Mouse (Mus musculus): Measurements from ENCODE around the gene Gna14.

Gene Gna14

GRCm38 (mm10) chr19:16593256-16593974, 157.9 kb downstream of the Gna14 start:
- in situ Hi-C loops (cut with MboI, MseI), result loop anchor here (10.0 kb wide), 1 partner anchor 529 kb away; no protein-coding TSS in a partner anchor

- in situ Hi-C loops (cut with MboI, MseI), result loop anchor here (10.0 kb wide), 1 partner anchor 529 kb away; no protein-coding TSS in a partner anchor
Observed at GRCm38 (mm10) chr19:16593975-16594317, 158.4 kb downstream of the Gna14 start.

- in situ Hi-C loops (cut with MboI, MseI), result loop anchor here (5.0 to 10.0 kb wide), 2 partner anchors 240 to 532 kb away; no protein-coding TSS in a partner anchor
Observed at GRCm38 (mm10) chr19:16597216-16597615, 161.7 kb downstream of the Gna14 start.

- in situ Hi-C loops (cut with MboI, MseI), result loop anchor here (5.0 to 10.0 kb wide), 2 partner anchors 241 to 534 kb away; no protein-coding TSS in a partner anchor
Observed at GRCm38 (mm10) chr19:16598653-16599297, 163.2 kb downstream of the Gna14 start.

GRCm38 (mm10) chr19:16599298-16599970, 163.9 kb downstream of the Gna14 start:
- in situ Hi-C loops (cut with MboI, MseI), result loop anchor here (5.0 to 10.0 kb wide), 2 partner anchors 242 to 535 kb away; no protein-coding TSS in a partner anchor

- in situ Hi-C loops (cut with MboI, MseI), result no loop called here
Observed at GRCm38 (mm10) chr19:16602026-16602425, 166.5 kb downstream of the Gna14 start.

GRCm38 (mm10) chr19:16607634-16608033, 172.1 kb downstream of the Gna14 start:
- in situ Hi-C loops (cut with MboI, MseI), result no loop called here

- in situ Hi-C loops (cut with MboI, MseI), result no loop called here
Observed at GRCm38 (mm10) chr19:16623154-16623553, 187.6 kb downstream of the Gna14 start.

GRCm38 (mm10) chr19:16624994-16625393, 189.4 kb downstream of the Gna14 start:
- in situ Hi-C loops (cut with MboI, MseI), result no loop called here

- in situ Hi-C loops (cut with MboI, MseI), result no loop called here
Observed at GRCm38 (mm10) chr19:16625610-16626395, 190.2 kb downstream of the Gna14 start.

Measured in regulatory T cell (primary cell).